Mouse (Mus musculus) thymus, postnatal 10 days (tissue): Measurements from ENCODE around the gene Nod1.

Experiments
- DNase-seq, 2 experiments: peaks; one replicate each; pipeline ENCODE4 v3.0.0; 2021; ENCODE audit warnings: low spot score in 2 of 2

Nod1 gene

DNA sequence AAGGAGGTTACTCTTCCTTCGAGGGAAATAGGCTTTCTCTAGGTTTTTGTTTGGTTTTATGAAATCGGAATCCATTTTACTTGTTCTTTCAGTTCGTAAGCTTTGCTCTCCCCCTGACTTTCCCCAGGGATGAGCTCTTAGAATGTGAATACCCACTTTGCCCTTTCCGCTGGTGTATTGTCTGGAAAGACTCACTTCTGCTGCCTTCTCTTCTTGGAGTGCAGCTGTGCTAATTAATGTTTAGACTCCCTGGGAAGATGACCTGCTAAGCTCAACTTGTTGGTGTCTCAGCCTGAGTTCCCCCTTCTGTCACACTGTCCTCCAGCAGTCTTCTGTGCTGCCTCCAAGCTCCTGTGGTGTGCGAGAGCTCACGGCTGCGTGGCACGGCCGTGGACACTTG is 82.2 kb downstream of the Nod1 start:
- no peak for DNase-seq

GRCm38 (mm10) chr6:54886195-54886594 is 86.2 kb downstream of the Nod1 start:
- no peak for DNase-seq

DNA sequence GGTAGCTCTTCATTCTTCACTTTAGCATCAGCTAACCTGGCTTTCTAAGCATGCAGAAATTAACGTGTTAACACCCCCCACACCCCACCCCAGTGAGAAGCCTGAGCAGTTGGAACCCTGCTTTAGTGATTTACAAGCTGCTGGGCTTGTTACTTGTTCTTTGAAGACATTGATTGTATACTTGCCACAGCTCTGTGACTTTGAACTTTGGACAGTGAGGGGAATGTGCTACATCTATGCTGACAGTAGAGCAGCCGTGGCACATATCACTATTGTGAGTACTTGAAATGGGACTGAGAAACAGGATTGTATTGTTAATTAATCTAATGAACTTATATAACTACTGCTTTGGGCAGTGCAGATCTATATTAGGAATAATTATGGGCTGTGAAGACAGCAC is 89.0 kb downstream of the Nod1 start:
- DNase-seq, result no peak

DNA sequence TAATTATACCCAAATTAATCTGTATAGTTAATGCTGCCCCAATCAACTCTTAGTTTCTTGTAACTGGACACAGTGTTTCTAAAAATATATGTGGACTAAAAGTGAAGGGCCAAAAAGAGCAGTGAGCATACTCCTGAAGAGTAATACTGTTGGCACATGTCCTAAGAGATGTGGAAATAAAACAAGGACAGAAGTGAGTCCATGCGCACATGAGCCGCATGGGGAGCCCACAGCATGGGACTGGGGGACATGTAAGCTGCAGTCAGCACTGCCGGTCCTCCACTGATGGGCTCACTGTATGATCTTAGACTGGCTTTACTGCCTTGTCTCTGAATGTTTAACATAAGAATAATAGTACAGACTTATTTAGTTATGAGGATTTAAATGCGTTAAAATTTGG is 92.3 kb downstream of the Nod1 start:
- DNase-seq, result no peak

DNA sequence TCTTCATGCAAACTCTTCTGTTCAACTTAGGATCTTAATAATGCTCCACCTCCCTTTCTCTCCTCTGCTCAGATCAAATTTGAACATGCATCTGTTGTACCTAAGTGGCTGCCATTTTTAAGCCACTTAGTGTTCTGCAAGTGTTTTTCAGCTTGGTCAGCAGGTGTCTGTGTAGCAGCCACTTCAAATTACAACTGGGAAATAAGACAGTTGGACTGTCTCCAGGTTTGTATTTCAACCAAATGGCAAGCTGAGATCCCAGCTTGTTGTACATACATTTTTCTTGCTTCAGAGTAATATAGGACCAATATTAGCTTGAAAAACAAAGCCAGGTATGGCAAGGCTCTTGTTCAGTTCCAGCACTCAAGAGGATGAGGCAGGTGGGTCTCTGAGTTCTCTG is 93.9 kb downstream of the Nod1 start:
- DNase-seq, result no peak

GRCm38 (mm10) chr6:54877651-54878050 is 94.8 kb downstream of the Nod1 start:
- no peak for DNase-seq

- DNase-seq, result no peak
Observed at GRCm38 (mm10) chr6:54876782-54877181, 95.6 kb downstream of the Nod1 start.
